Mouse (Mus musculus) inflammation-experienced regulatory T-cells, adult 16 weeks (primary cell): ENCODE results near the gene Gm45837. TPM values are rescaled to one million over a fixed set of nuclear protein-coding genes. Genes with fewer than 3 reads are reported as not detected.

ENCODE experiments used
- polyA plus RNA-seq: library from polyadenylated mRNA; unstranded; fragments of 100-300 nt; shearing (Covaris generic); gene quantifications from one replicate; pipeline ENCODE4 v1.2.1, GENCODE M21; 2017

Gm45837 gene
- polyA plus RNA-seq: 89.4 TPM

GRCm38 (mm10) chr7:101410267-101410936, at the start of gene Gm45837:
TSS of gene Gm45837 (plus strand) at chr7:101410886.

DNA sequence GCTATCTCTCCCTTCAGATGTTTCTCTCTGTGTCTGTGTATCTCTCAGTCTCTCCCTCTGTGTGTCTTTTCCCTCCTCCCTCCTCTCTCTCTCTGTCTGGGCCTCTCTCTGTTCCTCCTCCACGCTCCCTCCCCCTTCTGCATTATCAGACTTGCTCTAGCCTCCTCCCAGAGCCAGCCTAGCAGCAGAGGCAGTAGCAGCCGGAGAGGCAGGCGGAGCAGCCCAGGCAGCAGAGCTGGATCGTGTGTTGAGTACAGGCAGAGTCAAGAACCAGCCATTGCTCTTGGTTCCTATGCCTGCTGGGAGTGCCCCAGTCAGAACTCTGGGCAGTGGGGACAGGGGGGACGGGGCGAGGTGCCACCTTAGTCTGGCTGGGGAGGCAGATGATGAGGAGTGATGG, 10.8 kb downstream of the Gm45837 start, which contains the start of gene Pde2a:
Gene Pde2a (plus strand): TSS at position 163 of the 400 bp plus-strand sequence.

Other genes starting within 250 kb of the Gm45837 start
- gene Atg16l2, start 108.6 kb upstream of the Gm45837 start, polyA plus RNA-seq: 100.0 TPM
- 5.0 TPM for gene Stard10, start 93.8 kb upstream of the Gm45837 start, polyA plus RNA-seq
- 136 TPM for gene Arap1, start 62.8 kb upstream of the Gm45837 start, polyA plus RNA-seq
- 58.9 TPM for gene Pde2a, start 10.8 kb downstream of the Gm45837 start, polyA plus RNA-seq
- 253 TPM for gene Art2b, start 174.7 kb downstream of the Gm45837 start, polyA plus RNA-seq